Mouse (Mus musculus) cortical plate, adult 2 months (tissue): ENCODE measurements around the gene Sarnp.

Experiments
- CTCF ChIP-seq: fragments of 200-500 bp; IDR thresholded peaks from 2 replicates; pipeline ENCODE4 v1.5.1; 2011; ENCODE audit warnings: mild to moderate bottlenecking, control low read depth, low read length; ENCODE audit not compliant: insufficient read depth; ENCODE audit errors: extremely low read depth
- POLR2A ChIP-seq: fragments of 200-500 bp; IDR thresholded peaks from 2 replicates; pipeline ENCODE4 v1.6.1; 2011; ENCODE audit warnings: mild to moderate bottlenecking, low read length, control low read depth; ENCODE audit not compliant: insufficient read depth; ENCODE audit errors: extremely low read depth

GRCm38 (mm10) chr10:128904812-128905211 is 87.7 kb downstream of the Sarnp start:
- no peak for TF ChIP-seq CTCF
- TF ChIP-seq POLR2A, result no peak
